Mouse (Mus musculus): ENCODE measurements around the gene Slc35b1.

The Slc35b1 gene

DNA sequence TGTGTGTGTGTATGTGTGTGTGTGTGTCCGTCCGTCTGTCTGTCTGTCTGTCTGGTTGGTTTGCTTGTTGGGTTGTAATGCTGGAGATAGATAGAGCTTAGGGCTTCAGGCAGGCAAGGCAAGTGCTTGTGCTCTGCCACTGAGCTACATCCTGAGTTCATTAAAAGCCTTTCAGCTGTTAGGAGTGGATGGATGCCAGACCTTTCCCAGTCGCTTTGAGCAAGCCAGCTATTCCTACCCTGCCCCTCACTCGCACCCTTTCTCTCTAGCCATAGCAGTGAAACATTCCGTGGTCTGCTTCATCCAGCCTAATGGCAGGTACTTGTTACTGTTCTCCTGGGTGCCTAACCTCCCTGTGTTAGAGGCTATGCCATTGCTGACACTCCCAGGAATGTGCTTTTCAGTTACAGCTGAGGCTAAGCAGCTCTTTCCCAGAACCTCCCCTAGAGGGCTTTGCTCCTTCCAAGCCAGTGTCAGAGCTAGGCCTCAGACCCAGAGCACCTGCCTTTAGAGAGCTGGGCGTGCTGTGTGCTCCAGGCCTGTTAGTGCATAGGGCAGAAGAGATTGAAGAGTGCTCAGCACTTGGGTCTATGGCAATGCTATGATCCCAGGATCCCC, 18.1 kb upstream of the Slc35b1 start:
- DNase-seq (ENCODE audit: low spot score): no peak

DNA sequence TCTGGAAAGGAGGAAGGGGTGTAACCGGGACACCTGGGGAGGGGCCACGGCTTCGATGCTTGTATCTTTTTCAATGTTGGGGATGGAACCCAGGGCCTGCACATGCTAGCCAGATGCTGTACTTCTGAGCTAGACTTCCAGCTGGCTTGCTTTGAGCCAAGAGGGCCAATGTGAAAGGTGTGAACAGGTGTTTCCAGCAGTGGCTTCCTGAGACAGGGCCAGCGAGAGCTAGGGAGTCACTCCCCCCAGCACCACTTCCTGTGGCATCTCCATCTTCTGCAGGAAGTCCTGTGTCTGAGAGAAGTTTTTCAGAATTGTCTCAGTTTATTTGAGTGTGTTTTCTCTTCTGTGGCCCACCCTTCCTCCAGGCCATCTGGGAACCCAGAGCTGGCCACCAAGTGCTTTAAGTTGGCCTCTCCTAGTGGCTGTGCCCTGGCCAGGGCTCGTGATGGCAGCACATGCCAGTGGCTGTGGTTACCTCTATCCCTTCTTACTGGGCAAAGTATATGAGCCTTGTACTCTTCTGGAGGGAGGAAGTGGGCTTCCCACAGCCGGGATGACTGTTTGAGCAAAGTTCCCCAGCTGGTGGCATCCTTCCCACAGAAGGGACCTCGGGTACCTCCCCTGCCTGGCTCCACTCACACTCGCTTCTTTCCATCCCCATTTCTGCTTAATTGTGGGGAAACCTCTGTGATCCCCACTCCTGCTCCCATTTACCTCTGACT, 17.3 kb upstream of the Slc35b1 start:
- no peak for DNase-seq (ENCODE audit: low spot score)

DNA sequence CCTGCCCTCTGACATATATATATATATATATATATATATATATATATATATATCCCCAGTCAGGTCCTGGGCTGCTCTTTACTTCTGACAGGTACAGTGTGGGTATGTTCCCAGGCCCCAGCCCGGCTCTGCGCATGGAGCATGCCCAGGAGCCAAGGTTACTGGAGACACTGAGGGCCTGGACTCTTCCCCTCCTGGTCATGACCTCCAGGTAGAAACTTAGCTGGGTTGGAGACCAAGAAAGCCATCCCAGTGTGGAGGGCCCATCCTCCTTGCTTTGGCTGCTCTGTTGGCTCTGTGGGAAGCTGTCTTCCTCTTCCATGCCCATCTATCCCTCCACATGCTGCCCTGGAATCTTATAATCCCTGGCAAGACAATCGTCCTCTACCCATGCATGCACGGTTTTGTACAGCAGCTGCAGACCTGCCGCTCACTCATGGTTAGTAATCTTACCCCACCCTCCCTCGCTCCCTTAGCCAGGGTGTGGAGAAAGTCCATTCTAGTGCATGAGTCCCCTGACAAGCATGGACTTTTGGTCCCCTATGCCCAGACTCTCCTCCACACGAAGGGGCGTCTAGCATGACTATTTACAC, 16.2 kb upstream of the Slc35b1 start:
- DNase-seq (ENCODE audit: low spot score): no peak

DNA sequence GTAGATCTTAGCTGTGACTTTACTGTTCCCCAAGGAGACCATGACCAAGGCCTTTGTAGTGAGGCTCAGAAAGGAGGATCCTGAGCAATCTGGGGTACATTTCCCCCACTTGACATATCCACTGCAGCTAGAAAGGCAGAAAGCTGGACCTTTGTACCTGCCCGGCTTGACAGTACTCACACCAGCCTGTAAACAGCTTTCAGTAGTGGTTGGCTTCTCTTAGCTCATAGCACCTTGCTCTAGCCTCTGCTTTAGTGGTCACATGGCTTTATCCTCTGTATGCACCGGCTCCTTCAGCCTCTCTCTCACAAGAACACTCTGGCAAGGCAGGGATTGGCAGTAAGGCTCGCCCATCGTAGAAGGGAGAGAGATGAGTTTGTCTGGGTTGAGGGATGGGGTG, 15.6 kb upstream of the Slc35b1 start:
- DNase-seq (ENCODE audit: low spot score): no peak

DNA sequence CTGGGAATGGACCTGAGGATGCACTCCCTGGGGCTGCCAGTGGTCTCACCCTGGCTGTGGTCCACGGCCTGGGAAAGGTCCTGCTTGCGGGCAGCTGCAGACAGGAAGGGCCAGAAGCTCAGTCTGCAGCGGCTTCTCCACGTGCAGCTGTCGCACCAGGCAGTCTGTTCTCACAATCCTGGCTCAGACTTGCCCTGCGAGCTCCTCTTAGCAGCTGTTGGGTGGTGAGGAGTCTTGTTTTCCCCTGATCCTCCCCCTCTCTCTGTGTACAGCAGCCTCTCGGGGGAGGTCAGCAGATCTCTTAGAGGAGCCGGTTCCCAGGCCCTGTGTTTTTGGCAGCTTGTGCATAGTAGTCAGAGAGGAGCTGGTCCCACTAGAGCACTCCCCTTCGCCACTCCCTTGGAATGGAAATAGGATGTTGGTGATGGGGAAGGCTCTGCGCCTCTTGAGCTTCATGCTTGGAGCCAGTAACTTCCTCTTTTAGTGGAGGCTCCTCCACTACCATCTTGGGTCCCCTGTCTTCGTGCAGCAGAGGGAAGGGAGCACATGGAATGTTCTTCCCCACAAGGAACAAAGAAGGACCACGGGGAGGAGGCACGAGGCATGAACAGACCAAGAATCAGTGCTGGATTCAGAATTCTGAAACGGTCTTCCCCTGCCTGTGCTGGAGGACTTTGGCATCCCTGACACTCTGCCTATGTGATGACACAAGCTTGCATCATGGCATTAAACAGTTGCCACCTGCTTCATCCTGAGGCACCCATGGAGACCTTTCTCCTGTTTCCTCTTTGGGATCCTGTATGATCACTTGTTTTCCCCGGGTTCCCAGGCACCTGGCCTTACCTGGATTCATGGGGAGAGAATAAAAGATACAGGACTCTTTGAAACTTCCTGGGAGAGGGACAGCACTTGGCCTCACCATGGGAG, 14.3 kb upstream of the Slc35b1 start:
- DNase-seq (ENCODE audit: low spot score): peak; percentile 60

DNA sequence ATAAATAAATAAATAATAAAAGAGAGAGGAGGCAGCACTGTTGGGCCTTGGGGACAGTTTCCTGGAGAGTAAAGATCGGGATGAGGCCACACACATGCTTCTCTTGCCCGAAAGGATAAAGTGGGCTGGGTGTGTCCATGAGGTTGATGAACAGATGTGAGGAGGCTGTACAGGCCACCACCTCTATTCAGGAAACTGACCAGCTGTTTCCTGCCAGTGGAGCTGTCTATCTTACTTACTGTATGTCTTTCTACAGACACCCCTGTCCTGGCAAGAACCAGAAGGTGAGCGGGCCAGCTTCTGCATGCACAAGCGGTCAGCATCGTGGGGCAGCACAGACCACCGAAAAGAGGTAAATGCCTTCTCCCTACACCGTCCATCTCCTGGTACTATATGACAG, 13.3 kb upstream of the Slc35b1 start:
- DNase-seq (ENCODE audit: low spot score): no peak

DNA sequence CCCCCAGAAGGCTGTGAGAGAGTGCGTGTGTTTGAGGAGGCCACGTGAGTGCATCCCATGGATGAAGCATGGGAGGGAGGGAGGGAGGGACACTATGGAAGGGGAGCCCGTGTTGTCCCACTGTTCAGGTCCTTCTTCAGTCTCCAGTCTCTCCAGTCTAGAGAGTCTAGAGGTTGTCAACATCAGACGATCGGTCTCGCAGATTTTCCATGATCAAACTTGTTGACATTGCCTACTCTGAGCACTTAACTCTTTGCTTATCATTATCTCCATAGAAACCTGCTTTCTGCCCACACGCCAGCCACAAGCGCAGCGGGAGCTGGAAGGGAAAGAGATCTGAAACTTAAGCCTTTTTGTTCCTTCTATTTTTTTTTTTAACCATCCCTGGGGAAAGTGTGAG, 5.6 kb upstream of the Slc35b1 start:
- no peak for DNase-seq (ENCODE audit: low spot score)

DNA sequence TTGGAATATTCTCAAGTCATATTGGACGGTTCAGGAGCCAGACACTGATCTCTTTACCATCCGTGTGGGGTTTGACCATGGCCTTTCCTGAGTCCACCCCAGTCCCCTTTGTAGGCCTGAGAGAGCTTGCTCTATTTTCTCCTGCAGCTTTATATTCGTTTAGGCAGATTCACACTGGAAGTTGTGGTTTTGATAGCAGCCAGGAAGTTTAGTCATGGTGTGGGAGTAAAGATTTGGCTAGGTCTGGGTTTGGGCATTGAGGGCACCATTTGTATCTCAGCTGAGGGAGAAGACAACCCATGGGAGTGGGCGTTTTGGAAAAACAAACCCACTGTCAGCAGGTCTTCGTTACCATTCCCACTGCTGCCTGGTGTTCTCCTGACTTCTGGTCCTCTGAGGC, 4.9 kb upstream of the Slc35b1 start:
- DNase-seq (ENCODE audit: low spot score): no peak

DNA sequence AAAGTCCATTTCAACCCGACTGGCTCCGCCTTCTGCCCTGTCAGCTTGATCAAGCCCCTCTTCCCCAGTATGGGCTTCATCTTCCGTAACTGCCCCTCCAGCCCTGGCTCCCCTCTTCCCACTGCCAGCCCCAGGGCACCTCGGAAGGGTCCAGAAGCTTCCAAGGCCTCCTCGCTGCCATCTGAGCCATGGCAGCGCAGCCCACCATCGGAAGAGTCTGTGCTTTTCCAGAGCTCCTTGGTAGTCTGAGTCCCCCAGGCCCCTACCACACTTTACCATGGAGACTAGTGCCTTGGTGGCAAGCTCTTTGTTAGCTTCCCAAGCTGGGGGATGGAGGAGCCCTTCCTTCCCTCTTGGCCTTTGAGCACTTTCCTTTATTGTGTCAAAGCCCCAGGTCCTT, 3.8 kb upstream of the Slc35b1 start:
- no peak for DNase-seq (ENCODE audit: low spot score)

DNA sequence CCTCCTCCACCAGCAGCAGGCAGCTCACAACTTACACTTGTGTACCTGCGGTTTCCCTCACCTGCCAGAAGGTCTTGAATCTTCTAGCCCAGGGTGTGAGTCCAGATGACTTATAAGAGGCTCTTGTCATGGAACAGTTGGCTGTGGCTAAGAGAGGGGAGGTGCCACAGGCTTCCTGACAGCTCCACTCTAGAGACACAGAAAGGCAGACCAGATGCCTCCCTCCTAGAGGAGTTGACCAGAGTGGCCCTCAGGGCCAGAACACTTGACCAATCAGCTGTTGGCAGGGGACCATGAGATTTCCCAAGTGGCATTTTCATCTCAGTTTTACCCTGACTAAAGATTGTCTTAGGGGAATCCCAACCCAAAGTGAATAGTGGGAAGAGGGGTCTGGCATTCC, 3.3 kb upstream of the Slc35b1 start:
- no peak for DNase-seq (ENCODE audit: low spot score)

DNA sequence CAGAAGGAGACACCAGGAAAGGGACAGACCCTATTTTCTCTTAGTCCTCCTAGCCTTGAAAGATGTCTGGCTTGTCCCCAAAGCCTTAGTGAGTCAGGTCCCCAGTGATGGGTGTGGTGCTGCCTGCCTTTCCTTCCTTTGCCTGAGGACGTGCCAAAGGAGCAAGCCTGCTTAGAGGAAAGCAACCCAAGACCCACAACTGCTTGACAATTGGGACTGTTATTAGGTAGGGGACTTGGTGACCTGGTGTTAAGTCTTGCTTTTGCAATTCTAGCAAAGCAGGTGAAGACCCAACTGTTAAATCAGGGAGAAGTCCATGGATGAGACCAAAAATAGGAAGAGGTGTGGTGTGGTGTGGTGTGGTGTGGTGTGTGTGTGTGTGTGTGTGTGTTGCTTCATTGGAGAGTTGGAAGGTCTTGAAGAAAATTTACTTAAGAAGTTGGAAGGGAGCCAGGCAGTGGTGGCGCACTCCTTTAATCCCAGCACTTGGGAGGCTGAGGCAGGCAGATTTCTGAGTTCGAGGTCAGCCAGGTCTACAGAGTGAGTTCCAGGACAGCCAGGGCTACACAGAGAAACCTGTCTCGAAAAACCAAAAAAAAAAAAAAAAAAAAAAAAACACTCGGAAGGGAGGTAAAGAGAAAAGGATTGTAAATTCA, 1.0 kb upstream of the Slc35b1 start:
- no peak for DNase-seq (ENCODE audit: low spot score)

DNA sequence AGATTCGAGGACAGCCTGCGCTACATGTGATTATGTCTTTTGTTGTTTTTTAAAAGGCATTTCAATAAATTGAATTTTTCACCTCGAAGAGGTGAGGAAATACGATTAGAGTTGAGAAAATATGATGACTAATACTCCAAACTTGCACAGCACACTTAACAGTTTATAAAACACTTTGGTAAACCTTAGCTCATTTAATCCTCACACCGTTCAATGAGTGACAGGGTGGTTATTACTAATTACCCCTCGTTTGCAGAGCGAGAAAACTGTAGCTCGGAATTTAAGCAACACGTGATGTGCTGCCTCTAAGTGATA, 531 bp upstream of the Slc35b1 start:
- DNase-seq (ENCODE audit: low spot score): no peak

DNA sequence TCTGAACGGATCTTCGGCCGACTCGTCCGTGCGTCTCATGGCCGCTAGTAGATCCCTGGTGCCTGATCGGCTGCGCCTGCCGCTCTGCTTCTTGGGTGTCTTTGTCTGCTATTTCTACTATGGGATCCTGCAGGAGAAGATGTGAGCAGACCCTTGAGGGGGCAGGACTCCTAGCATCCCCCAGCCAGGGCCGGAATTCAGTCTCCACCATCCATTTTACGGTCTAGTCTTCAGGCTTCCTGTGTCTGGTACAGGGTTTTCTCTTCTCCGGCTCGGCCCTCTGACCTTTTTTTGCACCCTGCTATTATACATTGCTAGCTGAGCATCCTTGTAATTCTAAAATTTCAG, 455 bp downstream of the Slc35b1 start:
- DNase-seq (ENCODE audit: low spot score): no peak

DNA sequence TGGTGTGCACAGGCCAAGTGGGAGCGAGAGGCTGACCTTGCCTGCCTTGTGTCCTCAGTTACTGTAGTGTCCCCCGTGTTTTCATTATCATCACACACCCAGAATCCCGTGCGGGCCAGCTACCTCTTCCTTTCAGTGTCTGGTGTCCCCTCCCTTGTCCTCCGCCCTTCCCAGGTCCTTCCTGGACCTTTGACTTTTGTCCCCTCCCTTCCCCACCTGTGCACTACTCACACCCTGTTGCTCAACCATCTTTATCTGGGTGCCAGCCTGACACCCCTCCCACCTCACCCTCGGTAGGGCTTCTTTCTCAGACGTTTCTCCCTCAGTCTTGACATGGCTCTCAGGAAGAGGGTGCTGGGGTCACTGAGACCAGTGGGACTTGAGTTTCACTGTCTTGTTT, 2.9 kb downstream of the Slc35b1 start:
- peak; percentile 36 for DNase-seq (ENCODE audit: low spot score)

DNA sequence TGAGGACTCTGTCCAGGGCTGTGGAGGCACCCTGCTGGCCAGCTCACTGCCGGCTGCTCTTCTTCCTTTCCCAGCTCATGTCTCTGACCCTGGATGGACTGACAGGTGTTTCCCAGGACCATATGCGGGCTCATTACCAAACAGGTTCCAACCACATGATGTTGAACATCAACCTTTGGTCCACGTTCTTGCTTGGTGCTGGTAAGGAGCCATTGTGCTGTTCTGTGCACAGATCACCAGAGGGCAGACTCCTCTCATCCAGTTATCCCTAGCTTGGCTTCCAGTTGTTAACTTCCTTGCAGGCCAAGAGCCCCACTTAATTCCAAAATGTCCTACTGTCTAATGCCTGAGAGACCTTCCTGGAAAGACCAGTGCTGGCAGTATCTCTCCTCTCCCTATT, 4.5 kb downstream of the Slc35b1 start:
- no peak for DNase-seq (ENCODE audit: low spot score)

DNA sequence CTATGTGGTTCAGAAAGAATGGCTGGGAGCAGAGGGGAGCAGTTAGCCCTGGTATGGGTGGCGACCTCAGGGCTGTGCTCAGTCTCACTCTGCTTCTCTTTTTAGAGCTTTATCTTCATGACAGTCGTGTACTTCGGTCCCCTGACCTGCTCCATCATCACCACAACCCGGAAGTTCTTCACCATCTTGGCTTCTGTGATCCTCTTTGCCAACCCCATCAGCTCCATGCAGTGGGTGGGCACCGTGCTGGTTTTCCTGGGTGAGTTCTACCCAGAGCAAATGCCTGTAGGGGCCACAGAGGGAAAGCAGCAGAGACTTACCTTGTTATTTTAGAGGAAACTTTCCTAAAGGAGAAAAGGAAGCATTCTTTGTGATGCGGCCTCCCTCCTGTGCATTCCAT, 5.9 kb downstream of the Slc35b1 start:
- no peak for DNase-seq (ENCODE audit: low spot score)

DNA sequence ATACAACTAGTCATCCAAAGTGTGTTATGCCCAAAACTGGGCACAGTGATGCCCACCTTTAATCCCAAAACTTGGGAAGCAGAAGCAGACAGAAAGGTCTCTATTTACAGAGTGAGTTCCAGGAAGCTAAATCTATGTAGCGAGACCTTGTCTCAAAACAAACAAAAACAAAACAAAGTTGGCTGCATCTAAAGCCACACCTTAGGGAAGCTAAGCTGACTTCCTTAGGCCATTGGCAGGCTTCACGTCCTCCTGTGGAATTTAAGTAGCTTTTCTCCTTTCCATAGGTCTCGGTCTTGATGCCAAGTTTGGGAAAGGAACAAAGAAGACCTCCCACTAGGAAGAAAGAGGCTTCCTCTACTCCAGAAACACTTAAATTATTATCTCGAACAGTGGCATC, 6.7 kb downstream of the Slc35b1 start:
- no peak for DNase-seq (ENCODE audit: low spot score)

DNA sequence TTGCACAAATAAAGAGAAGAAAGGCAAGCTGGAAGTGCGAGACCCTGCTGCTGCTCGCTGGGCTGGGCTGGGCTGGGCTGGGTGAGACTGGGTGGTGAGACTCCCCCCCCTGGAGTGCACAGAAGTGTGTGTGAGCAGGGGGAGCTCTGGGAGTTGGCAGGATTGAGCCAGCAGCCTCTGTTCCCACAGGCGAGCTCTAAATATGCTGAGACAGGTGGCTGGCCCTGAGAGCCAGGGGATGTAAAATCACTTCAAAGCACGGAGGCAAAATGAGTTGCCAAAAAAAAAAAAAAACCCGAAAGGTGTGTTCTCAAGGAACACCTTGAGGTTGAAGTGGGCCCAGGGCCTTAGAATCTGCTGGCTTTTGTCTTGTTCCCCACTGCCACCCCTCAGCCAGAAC, 7.3 kb downstream of the Slc35b1 start:
- DNase-seq (ENCODE audit: low spot score): no peak

DNA sequence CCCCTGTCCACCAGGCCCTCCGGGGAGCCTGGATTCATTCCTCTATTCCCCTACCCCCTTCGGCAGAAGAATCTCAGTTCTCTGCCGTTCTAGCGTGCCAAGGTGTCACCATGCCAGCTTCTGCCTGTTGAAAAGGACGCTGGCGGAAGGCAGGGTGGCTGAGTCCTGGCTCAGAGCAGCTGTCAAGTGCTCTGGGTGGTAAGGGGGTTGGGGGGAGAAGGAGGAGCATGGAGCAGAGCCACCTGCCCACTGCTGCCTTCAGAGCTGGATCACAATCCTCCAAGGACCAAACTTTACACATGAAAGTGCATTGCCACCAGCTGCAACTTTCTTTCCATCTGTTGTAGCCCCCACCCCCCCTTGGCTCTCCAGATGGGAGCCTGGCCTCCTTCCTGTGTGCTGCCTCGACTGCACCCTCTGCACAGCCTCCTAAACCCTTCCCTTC, 7.8 kb downstream of the Slc35b1 start:
- DNase-seq (ENCODE audit: low spot score): no peak

DNA sequence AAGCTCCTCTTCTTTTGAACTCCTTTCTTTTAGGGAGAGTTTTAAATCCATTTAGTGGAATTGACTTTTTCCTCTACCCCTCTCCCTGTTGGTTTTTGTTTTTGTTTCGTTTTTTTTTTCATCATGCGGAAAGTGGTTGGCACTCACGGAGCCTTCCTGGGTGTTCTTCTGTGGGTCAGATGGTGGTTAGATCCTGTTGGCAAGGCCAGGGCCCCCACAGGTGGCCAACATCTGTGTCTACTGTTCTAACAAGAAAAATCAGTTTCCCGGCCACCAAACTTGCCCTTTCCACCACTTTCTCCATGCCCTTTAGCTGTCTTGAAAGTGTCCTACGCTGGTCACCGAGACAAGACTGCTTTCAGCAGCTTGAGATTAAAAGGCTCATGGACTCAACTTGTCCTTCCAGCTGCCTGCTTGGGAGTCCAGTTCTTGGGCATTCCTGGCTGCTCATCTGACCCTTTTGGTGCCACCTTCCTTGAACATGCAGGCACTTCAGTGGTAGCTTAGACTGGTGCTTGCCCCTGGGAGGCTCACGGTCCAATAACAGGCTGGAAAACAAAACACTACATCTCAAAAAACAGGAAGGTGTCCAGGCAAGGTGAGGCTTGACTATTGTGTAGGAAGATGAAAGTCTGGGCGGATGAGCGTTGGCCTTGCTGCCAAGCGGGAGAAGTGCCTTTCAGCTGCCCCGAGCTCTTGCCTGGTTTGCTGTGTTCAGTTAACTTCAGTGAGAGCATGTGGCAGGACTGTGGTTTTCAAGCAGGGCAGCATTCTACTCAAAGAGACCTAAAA, 8.4 kb downstream of the Slc35b1 start:
- DNase-seq (ENCODE audit: low spot score): no peak

DNA sequence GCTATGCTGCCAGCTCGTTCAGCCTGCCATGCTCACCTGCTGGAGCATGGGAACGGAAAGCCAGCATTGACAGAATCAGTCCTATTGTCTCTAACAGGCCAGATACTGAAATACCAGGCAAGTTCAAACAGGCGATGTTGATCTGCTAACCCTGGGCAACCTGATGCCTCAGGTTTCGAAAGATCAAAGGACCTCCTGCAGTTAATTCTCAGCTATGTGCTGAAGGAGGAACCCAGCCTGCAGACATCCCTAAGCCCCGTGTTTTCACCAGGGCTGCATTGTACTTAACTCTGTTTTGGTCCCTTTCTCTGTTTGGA, 9.0 kb downstream of the Slc35b1 start:
- DNase-seq (ENCODE audit: low spot score): no peak

DNA sequence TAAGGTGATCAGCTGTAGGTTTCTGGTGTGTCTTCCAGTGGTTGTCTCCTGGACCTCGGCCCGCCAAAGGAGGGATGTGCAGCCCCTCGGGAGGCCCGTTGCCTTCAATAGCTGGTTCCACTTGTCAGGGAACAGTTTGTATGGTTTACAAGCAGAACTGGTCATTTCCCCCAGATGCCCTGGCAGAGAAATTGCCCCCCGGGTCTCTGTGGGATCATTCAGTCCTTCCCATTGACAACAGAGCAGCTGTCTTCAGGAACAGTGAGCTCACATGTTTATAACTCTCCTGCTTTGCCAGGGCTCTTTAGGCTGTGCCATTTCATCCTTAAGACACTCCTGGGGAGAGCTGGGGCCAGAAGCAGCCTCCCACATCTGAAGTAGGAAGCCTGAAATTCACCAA, 9.6 kb downstream of the Slc35b1 start:
- no peak for DNase-seq (ENCODE audit: low spot score)
